12 mouse cellular contexts compared by ENCODE assay signal in genomic region chr7:132802066-132802465, GRCm38 (mm10). TPM values are rescaled to one million over a fixed set of nuclear protein-coding genes. Genes with fewer than 3 reads are reported as not detected.
DNase-seq lines count a peak whose midpoint lies in the region; ATAC-seq lines count a peak whose summit lies in the region.
"Had no signal": no experiment of that assay in that cellular context is flagged by ENCODE, and none has a peak within 500 bp of the region (broad histone marks: within the 10 kb centered on the region; RNA-seq: fewer than 3 reads in every experiment).

No protein-coding gene starts in this region.

- H3K27me3 ChIP-seq in forebrain, embryonic 11.5 days (ENCODE audit: control insufficient read depth, insufficient read depth, low read length), result no peaks in the 10 kb centered on the region
- no peaks in the 10 kb centered on the region for H3K27me3 ChIP-seq in forebrain, embryonic 12.5 days
- H3K27me3 ChIP-seq in kidney, embryonic 15.5 days, result no peaks in the 10 kb centered on the region
- no peaks in the 10 kb centered on the region for H3K27me3 ChIP-seq in heart, embryonic 16.5 days (ENCODE audit: control insufficient read depth, insufficient read depth, low read length)
- H3K27me3 ChIP-seq: midbrain, embryonic 12.5 days; neural tube, embryonic 13.5 days; Patski had no signal

- H3K4me3 ChIP-seq in forebrain, embryonic 11.5 days (ENCODE audit: low read depth, low read length), result no peak overlapping the region
- H3K4me3 ChIP-seq in forebrain, embryonic 12.5 days (replicated peaks), result no peak overlapping the region
- no peak overlapping the region for H3K4me3 ChIP-seq in kidney, embryonic 15.5 days (replicated peaks)
- no peak overlapping the region for H3K4me3 ChIP-seq in heart, embryonic 16.5 days (ENCODE audit: low read length)
- H3K4me3 ChIP-seq: midbrain, embryonic 12.5 days; neural tube, embryonic 13.5 days had no signal

- no peaks in the 10 kb centered on the region for H3K36me3 ChIP-seq in forebrain, embryonic 11.5 days (ENCODE audit: control insufficient read depth, insufficient read depth, low read length)
- peaks cover 14% of the 10 kb centered on the region for H3K36me3 ChIP-seq in forebrain, embryonic 12.5 days (replicated peaks)
- no peaks in the 10 kb centered on the region for H3K36me3 ChIP-seq in kidney, embryonic 15.5 days
- H3K36me3 ChIP-seq in heart, embryonic 16.5 days (ENCODE audit: control insufficient read depth, insufficient read depth), result no peaks in the 10 kb centered on the region
- H3K36me3 ChIP-seq: neural tube, embryonic 13.5 days had no signal

- ATAC-seq in forebrain, embryonic 11.5 days (replicated peaks; ENCODE audit: low FRiP score), result no peak
- no peak for ATAC-seq in forebrain, embryonic 12.5 days (ENCODE audit: low FRiP score)
- ATAC-seq in kidney, embryonic 15.5 days (replicated peaks; ENCODE audit: low FRiP score), result no peak
- ATAC-seq in CD4-positive, CD25-positive, alpha-beta regulatory T cell, adult 4 months, result peak; percentile 28
- ATAC-seq in heart, embryonic 16.5 days (replicated peaks; ENCODE audit: extremely low read depth, insufficient read depth, low FRiP score), result no peak

- no peak overlapping the region for H3K4me2 ChIP-seq in forebrain, embryonic 11.5 days (ENCODE audit: low read depth, low read length, severe bottlenecking)
- no peak overlapping the region for H3K4me2 ChIP-seq in forebrain, embryonic 12.5 days
- no peak overlapping the region for H3K4me2 ChIP-seq in kidney, embryonic 15.5 days
- H3K4me2 ChIP-seq in heart, embryonic 16.5 days (ENCODE audit: low read depth, low read length), result no peak overlapping the region
- H3K4me2 ChIP-seq: midbrain, embryonic 12.5 days; neural tube, embryonic 13.5 days had no signal

- peak; percentile 28 for DNase-seq in forebrain, embryonic 11.5 days (ENCODE audit: low spot score)
- peak; percentile 51 for DNase-seq in kidney, postnatal 10 days
- no peak for DNase-seq in frontal cortex, postnatal 36 days (ENCODE audit: low spot score in 2 of 2)
- no peak for DNase-seq in c-Kit-positive CD71-positive TER-119-positive erythroid progenitor cells, embryonic 14.5 days (ENCODE audit: low spot score)
- DNase-seq: right cerebral cortex, postnatal 14 days had no signal

- WGBS in forebrain, embryonic 11.5 days, result 76% methylated on average over 2 of the region's 2 CpGs
- WGBS in forebrain, embryonic 12.5 days, result 79% methylated on average over 2 of the region's 2 CpGs
- 72% methylated on average over 2 of the region's 2 CpGs for WGBS in kidney, embryonic 15.5 days
- 65% methylated on average over 2 of the region's 2 CpGs for WGBS in heart, embryonic 16.5 days

- peaks cover 8% of the 10 kb centered on the region for H3K4me1 ChIP-seq in forebrain, embryonic 11.5 days (replicated peaks; ENCODE audit: control insufficient read depth, insufficient read depth, low read length)
- peaks cover 34% of the 10 kb centered on the region for H3K4me1 ChIP-seq in forebrain, embryonic 12.5 days
- peaks cover 72% of the 10 kb centered on the region for H3K4me1 ChIP-seq in kidney, embryonic 15.5 days
- peaks cover 70% of the 10 kb centered on the region for H3K4me1 ChIP-seq in heart, embryonic 16.5 days (ENCODE audit: control insufficient read depth, insufficient read depth, low read length)

- H3K9ac ChIP-seq in forebrain, embryonic 11.5 days (ENCODE audit: low read length), result no peak overlapping the region
- H3K9ac ChIP-seq in forebrain, embryonic 12.5 days, result no peak overlapping the region
- H3K9ac ChIP-seq in kidney, embryonic 15.5 days, result no peak overlapping the region
- H3K9ac ChIP-seq in heart, embryonic 16.5 days (ENCODE audit: low read length), result no peak overlapping the region
- H3K9ac ChIP-seq: midbrain, embryonic 12.5 days; neural tube, embryonic 13.5 days had no signal

- no peaks in the 10 kb centered on the region for H3K9me3 ChIP-seq in forebrain, embryonic 11.5 days (ENCODE audit: control insufficient read depth, low read length)
- no peaks in the 10 kb centered on the region for H3K9me3 ChIP-seq in forebrain, embryonic 12.5 days
- no peaks in the 10 kb centered on the region for H3K9me3 ChIP-seq in kidney, embryonic 15.5 days (replicated peaks)
- no peaks in the 10 kb centered on the region for H3K9me3 ChIP-seq in heart, embryonic 16.5 days (replicated peaks; ENCODE audit: control insufficient read depth, low read length)
- H3K9me3 ChIP-seq: midbrain, embryonic 12.5 days; neural tube, embryonic 13.5 days had no signal

- no peak overlapping the region for H3K27ac ChIP-seq in forebrain, embryonic 11.5 days (ENCODE audit: low read depth, low read length)
- no peak overlapping the region for H3K27ac ChIP-seq in forebrain, embryonic 12.5 days
- H3K27ac ChIP-seq in kidney, embryonic 15.5 days, result no peak overlapping the region; the same call in 1 of the 2 replicates
- H3K27ac ChIP-seq in heart, embryonic 16.5 days (ENCODE audit: low read length), result peak overlapping the region; percentile 70
- H3K27ac ChIP-seq: midbrain, embryonic 12.5 days; neural tube, embryonic 13.5 days had no signal

RNA-seq across cellular contexts. Expression of gene Fam53b, which starts 11.6 kb away (rescaled TPM):
- 44.3 and 45.5 TPM in 2 replicates for polyA plus RNA-seq in forebrain, embryonic 11.5 days (2014; fragmentation: Nextera tagmentation; extraction: Ambion mirVana)
- 41.7 and 47.7 TPM in 2 replicates for polyA plus RNA-seq in forebrain, embryonic 12.5 days (2016; fragmentation: Nextera tagmentation; extraction: Ambion mirVana)
- polyA plus RNA-seq in kidney, embryonic 15.5 days (2015; fragmentation: Nextera tagmentation; extraction: Ambion mirVana), result 22.0 and 22.5 TPM in 2 replicates
- polyA plus RNA-seq in CD4-positive, CD25-positive, alpha-beta regulatory T cell, adult 4 months (2017; shearing (Covaris generic)), result 100 to 1,000 TPM in 1 of 2 experiments, 10 to 100 TPM in 1; 73.4 to 102 TPM
- polyA plus RNA-seq in heart, embryonic 16.5 days (2015; fragmentation: Nextera tagmentation; extraction: Ambion mirVana), result 16.4 and 21.8 TPM in 2 replicates

RNA-seq across cellular contexts. Expression of gene Eef1akmt2, which starts 50.4 kb away (rescaled TPM):
- polyA plus RNA-seq in forebrain, embryonic 11.5 days (2014; fragmentation: Nextera tagmentation; extraction: Ambion mirVana), result 80.7 and 91.7 TPM in 2 replicates
- 93.6 and 93.7 TPM in 2 replicates for polyA plus RNA-seq in forebrain, embryonic 12.5 days (2016; fragmentation: Nextera tagmentation; extraction: Ambion mirVana)
- polyA plus RNA-seq in kidney, embryonic 15.5 days (2015; fragmentation: Nextera tagmentation; extraction: Ambion mirVana), result 67.9 and 70.8 TPM in 2 replicates
- polyA plus RNA-seq in CD4-positive, CD25-positive, alpha-beta regulatory T cell, adult 4 months (2017; shearing (Covaris generic)), result 10 to 100 TPM; 55.3 to 58.5 TPM
- 35.1 and 43.0 TPM in 2 replicates for polyA plus RNA-seq in heart, embryonic 16.5 days (2015; fragmentation: Nextera tagmentation; extraction: Ambion mirVana)

RNA-seq across cellular contexts. Expression of gene Abraxas2, which starts 57.0 kb away (rescaled TPM):
- 34.9 and 40.6 TPM in 2 replicates for polyA plus RNA-seq in forebrain, embryonic 11.5 days (2014; fragmentation: Nextera tagmentation; extraction: Ambion mirVana)
- polyA plus RNA-seq in forebrain, embryonic 12.5 days (2016; fragmentation: Nextera tagmentation; extraction: Ambion mirVana), result 37.2 and 38.7 TPM in 2 replicates
- 39.0 and 41.4 TPM in 2 replicates for polyA plus RNA-seq in kidney, embryonic 15.5 days (2015; fragmentation: Nextera tagmentation; extraction: Ambion mirVana)
- polyA plus RNA-seq in CD4-positive, CD25-positive, alpha-beta regulatory T cell, adult 4 months (2017; shearing (Covaris generic)), result 10 to 100 TPM; 35.2 to 37.9 TPM
- 26.0 and 30.0 TPM in 2 replicates for polyA plus RNA-seq in heart, embryonic 16.5 days (2015; fragmentation: Nextera tagmentation; extraction: Ambion mirVana)

Comparison
In these comparisons a context has a peak if more than half of its experiments do, and no peak if none do; other contexts are left out.
1. DNase-seq: peak in forebrain, embryonic 11.5 days (single experiment) and kidney, postnatal 10 days (single experiment); none in frontal cortex, postnatal 36 days (0 of 2) and c-Kit-positive CD71-positive TER-119-positive erythroid progenitor cells, embryonic 14.5 days (single experiment).